Mouse (Mus musculus): ENCODE results near the gene Cacnb4. TPM values are rescaled to one million over a fixed set of nuclear protein-coding genes. Genes with fewer than 3 reads are reported as not detected.

Cacnb4 gene
- total and polyA plus RNA-seq, 2 experiments from 2014 or later, result 13.3 to 13.7 TPM

DNA sequence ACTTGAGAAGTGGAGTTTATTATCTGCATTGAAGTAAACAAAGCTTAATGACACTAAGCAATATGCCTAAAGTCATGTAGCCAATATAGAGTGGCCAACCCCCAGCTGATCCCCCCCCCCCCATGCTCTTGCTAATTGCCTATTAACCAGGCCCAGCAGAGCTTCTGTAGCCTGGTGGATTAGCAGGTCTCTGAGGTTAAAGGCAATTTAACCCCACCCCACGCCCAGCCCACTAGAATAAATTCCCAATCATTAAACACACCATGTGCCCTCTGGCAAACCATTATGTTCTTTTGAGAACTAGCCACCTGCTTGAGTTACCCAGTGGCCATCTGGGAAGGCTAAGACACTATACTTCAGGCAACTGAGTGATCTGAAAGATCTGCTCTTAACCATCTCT is 186.8 kb downstream of the Cacnb4 start:
- H3K4me3 ChIP-seq (ENCODE audit: low read depth, low read length), result no peak overlapping the region
- H3K27me3 ChIP-seq (ENCODE audit: insufficient read depth, low read length), result no peaks in the 10 kb centered on the region
- no peak for ATAC-seq
- no peaks in the 10 kb centered on the region for H3K36me3 ChIP-seq (ENCODE audit: insufficient read depth)
- DNase-seq, result no peak
- no peak overlapping the region for H3K4me2 ChIP-seq (ENCODE audit: low read depth)
- no peak for TF ChIP-seq CTCF (IDR thresholded peaks at IDR 0.05; ENCODE audit: low read depth)
- H3K9me3 ChIP-seq (ENCODE audit: low read length), result no peaks in the 10 kb centered on the region
- H3K9ac ChIP-seq, result no peak overlapping the region
- no peak overlapping the region for H3K27ac ChIP-seq (ENCODE audit: low read depth, low read length)
- H3K4me1 ChIP-seq (ENCODE audit: insufficient read depth), result 0 out of 2 replicates have a peak, but pooled peaks cover 5% of the 10 kb centered on the region
- WGBS, result 26% methylated on average over 1 of the region's 1 CpGs

DNA sequence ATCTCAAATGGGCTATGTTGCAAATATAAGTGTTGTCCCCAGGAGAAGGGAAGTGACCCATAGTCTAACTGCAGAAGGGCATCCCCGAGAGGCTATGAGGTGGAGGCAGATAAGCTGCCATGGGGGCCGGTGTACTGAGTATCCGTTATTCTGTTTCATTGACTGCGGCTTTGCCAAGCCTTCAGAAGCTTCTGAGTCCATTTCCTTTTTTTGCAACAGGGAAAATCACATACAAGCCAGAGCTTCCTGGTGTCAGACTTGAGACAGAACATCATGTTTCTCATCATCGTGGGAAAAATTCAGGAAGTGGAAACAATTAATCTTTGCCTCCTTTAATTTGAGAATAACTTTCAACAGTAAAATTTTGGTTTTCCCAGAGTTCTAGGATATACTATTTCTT is 193.1 kb downstream of the Cacnb4 start:
- TF ChIP-seq CTCF (IDR thresholded peaks at IDR 0.05; ENCODE audit: low read depth), result no peak
- H3K9ac ChIP-seq, result no peak overlapping the region
- H3K4me2 ChIP-seq (ENCODE audit: low read depth), result no peak overlapping the region
- H3K27ac ChIP-seq (ENCODE audit: low read depth, low read length), result no peak overlapping the region
- H3K4me3 ChIP-seq (ENCODE audit: low read depth, low read length), result no peak overlapping the region
- ATAC-seq, result no peak
- WGBS, result 88% methylated on average over 5 of the region's 5 CpGs
- H3K27me3 ChIP-seq (ENCODE audit: insufficient read depth, low read length), result no peaks in the 10 kb centered on the region
- no peaks in the 10 kb centered on the region for H3K36me3 ChIP-seq (ENCODE audit: insufficient read depth)
- H3K4me1 ChIP-seq (ENCODE audit: insufficient read depth), result no peaks in the 10 kb centered on the region
- no peak for DNase-seq
- H3K9me3 ChIP-seq (ENCODE audit: low read length), result no peaks in the 10 kb centered on the region

DNA sequence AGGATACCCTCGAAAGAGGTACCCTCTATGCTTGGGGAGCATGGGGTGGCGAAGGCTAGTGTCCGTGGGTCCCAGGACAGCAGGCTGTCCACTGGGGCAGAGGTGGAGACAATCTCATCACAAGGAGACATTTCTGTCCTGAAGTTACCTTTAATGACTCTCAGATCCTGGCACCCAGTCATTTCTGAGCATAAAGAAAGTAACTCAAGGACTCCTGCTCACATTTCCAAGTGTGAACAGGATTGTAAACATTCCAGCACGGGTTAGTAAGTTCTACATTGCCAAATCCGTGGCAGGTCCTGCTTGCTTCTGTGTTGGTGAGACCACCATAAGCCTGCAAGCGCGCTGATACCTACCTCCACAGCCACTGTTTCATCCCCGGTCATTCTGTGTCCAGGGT is 196.2 kb downstream of the Cacnb4 start:
- no peak overlapping the region for H3K4me2 ChIP-seq (ENCODE audit: low read depth)
- no peaks in the 10 kb centered on the region for H3K4me1 ChIP-seq (ENCODE audit: insufficient read depth)
- no peaks in the 10 kb centered on the region for H3K9me3 ChIP-seq (ENCODE audit: low read length)
- no peaks in the 10 kb centered on the region for H3K27me3 ChIP-seq (ENCODE audit: insufficient read depth, low read length)
- DNase-seq, result no peak
- TF ChIP-seq CTCF (IDR thresholded peaks at IDR 0.05; ENCODE audit: low read depth), result no peak
- peaks cover 9% of the 10 kb centered on the region for H3K36me3 ChIP-seq (ENCODE audit: insufficient read depth)
- no peak overlapping the region for H3K9ac ChIP-seq
- WGBS, result 90% methylated on average over 8 of the region's 8 CpGs
- H3K4me3 ChIP-seq (ENCODE audit: low read depth, low read length), result no peak overlapping the region
- ATAC-seq, result no peak
- no peak overlapping the region for H3K27ac ChIP-seq (ENCODE audit: low read depth, low read length)

DNA sequence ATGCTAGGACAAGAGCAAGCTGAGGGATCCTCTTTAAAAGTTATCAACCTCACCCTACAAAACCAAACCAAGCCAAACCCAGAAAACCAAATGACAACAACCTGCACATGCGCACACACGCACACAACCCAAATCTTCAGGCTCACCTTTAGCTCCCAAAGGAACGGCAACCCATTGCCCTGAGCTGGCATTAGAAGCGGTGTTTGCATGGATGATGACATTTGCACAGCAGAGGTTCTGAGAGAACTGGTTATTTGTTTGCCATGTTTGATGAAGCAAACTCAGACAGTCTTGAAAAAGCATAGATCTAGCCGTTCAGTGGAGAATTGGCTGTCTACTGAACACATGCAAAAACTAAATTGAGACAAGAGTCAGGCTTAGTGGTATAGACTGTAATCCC is 198.1 kb downstream of the Cacnb4 start:
- Histone ChIP-seq H3K4me3 (ENCODE audit: low read depth, low read length) (no peak overlapping the region), H3K27ac (ENCODE audit: low read depth, low read length) (no peak overlapping the region), H3K9me3 (ENCODE audit: low read length) (no peaks in the 10 kb centered on the region), H3K9ac (no peak overlapping the region), H3K36me3 (ENCODE audit: insufficient read depth) (peaks cover 16% of the 10 kb centered on the region), H3K27me3 (ENCODE audit: insufficient read depth, low read length) (no peaks in the 10 kb centered on the region), H3K4me1 (ENCODE audit: insufficient read depth) (no peaks in the 10 kb centered on the region), H3K4me2 (ENCODE audit: low read depth) (no peak overlapping the region)
- no peak for DNase-seq
- ATAC-seq, result no peak
- WGBS, result 96% methylated on average over 5 of the region's 5 CpGs
- TF ChIP-seq CTCF (IDR thresholded peaks at IDR 0.05; ENCODE audit: low read depth), result no peak

DNA sequence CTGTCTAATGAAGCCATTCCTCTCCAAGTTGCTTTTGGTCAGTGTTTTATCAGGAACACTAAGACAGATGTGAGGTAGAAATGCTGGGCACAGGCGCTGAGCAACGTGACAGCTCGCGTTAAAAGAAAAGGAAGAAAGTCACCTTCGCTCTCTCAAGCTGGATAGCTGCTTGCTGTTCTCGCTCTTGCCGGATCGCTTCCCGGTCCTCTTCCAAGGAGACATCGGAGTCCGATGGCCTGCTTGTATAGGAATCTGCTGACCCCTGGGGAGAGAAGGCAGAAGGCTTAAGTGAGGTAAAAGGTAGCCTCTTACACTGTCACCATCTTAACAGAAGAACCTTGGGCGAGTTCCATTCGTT is 199.1 kb downstream of the Cacnb4 start:
- no peaks in the 10 kb centered on the region for H3K27me3 ChIP-seq (ENCODE audit: insufficient read depth, low read length)
- H3K27ac ChIP-seq (ENCODE audit: low read depth, low read length), result no peak overlapping the region
- ATAC-seq (no peak), DNase-seq (no peak)
- no peaks in the 10 kb centered on the region for H3K4me1 ChIP-seq (ENCODE audit: insufficient read depth)
- no peak overlapping the region for H3K4me2 ChIP-seq (ENCODE audit: low read depth)
- H3K4me3 ChIP-seq (ENCODE audit: low read depth, low read length), result no peak overlapping the region
- no peaks in the 10 kb centered on the region for H3K9me3 ChIP-seq (ENCODE audit: low read length)
- H3K36me3 ChIP-seq (ENCODE audit: insufficient read depth), result peaks cover 16% of the 10 kb centered on the region
- 95% methylated on average over 13 of the region's 13 CpGs for WGBS
- TF ChIP-seq CTCF (IDR thresholded peaks at IDR 0.05; ENCODE audit: low read depth), result no peak
- H3K9ac ChIP-seq, result no peak overlapping the region

DNA sequence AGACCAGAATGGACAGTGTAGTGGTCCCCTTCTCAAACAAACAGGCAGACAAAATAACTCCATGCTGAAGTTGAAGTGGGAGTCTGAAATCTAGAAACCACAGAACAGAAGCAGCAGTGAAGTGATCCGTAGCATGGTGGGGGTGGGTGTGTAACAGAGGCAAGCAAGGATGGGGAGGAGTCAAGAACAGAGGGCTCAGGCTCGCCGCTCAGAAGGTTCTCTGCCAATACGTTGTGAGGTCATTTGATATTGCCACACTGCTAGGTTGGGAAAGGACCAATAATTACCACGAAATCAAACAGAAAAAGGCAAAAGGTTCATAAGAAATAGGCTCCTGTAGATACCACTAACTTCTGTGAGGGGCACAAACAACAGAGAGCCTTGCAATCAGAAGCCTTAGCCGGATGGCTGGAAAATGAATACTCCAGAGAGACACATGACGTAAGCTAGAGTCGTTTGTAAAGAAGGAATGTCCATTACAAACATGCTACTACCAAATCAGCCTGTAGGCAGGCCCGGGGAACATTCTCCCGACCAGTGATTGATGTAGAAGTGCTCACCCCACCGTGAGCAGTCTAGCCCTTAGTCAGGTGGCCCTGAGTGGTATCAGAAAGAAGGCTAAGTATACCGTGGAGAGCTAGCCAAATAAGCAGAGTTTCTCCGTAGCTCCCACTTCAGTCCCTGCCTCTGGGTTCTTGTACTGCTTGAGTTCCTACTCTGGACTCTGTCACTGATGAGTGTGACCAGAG is 199.7 kb downstream of the Cacnb4 start:
- Histone ChIP-seq H3K4me1 (ENCODE audit: insufficient read depth) (no peaks in the 10 kb centered on the region), H3K4me2 (ENCODE audit: low read depth) (no peak overlapping the region), H3K27ac (ENCODE audit: low read depth, low read length) (no peak overlapping the region), H3K9ac (no peak overlapping the region), H3K9me3 (ENCODE audit: low read length) (no peaks in the 10 kb centered on the region), H3K4me3 (ENCODE audit: low read depth, low read length) (no peak overlapping the region), H3K36me3 (ENCODE audit: insufficient read depth) (peaks cover 16% of the 10 kb centered on the region), H3K27me3 (ENCODE audit: insufficient read depth, low read length) (no peaks in the 10 kb centered on the region)
- no peak for DNase-seq
- no peak for TF ChIP-seq CTCF (IDR thresholded peaks at IDR 0.05; ENCODE audit: low read depth)
- WGBS, result 85% methylated on average over 13 of the region's 13 CpGs
- ATAC-seq, result no peak

DNA sequence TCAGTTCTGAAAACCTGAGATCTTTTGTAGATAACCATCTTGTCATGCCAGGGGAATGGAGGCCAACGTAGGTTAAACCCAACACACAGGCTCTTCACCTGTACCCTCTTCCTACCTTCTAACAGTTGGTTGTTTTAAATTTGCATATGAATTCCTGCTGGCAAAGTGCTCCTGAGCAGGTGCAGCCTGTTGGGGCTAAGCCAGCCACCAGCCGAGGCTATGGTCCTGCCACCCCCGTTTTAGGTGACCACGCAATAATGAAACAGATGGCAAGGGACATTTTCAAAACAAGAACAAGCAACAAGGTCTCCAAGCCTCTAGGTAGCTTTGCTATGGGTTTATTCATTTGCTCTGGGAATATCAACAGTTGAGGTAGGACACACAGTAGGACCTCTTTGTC is 200.8 kb downstream of the Cacnb4 start:
- no peak for ATAC-seq
- Histone ChIP-seq H3K36me3 (ENCODE audit: insufficient read depth) (peaks cover 16% of the 10 kb centered on the region), H3K4me2 (ENCODE audit: low read depth) (no peak overlapping the region), H3K27me3 (ENCODE audit: insufficient read depth, low read length) (no peaks in the 10 kb centered on the region), H3K9me3 (ENCODE audit: low read length) (no peaks in the 10 kb centered on the region), H3K27ac (ENCODE audit: low read depth, low read length) (no peak overlapping the region), H3K9ac (no peak overlapping the region), H3K4me1 (ENCODE audit: insufficient read depth) (no peaks in the 10 kb centered on the region), H3K4me3 (ENCODE audit: low read depth, low read length) (no peak overlapping the region)
- 79% methylated on average over 4 of the region's 4 CpGs for WGBS
- TF ChIP-seq CTCF (IDR thresholded peaks at IDR 0.05; ENCODE audit: low read depth), result no peak
- DNase-seq, result no peak

Measured in forebrain, postnatal 0 days (tissue).